Mouse (Mus musculus) intestine, postnatal 0 days (tissue): Measurements from ENCODE around the gene Krt13. TPM values are rescaled to one million over a fixed set of nuclear protein-coding genes. Genes with fewer than 3 reads are reported as not detected.

ENCODE experiments used
- ATAC-seq: fragments of 200-750 bp; cut with Nextera tagmentation; 2 replicates; pipeline ENCODE4 v1.8.0; 2017; ENCODE audit warnings: mild to moderate bottlenecking, moderate TSS enrichment, moderate library complexity
- H3K27ac ChIP-seq: fragments of 300-500 bp; sonication (generic); 2 replicates; pipeline ENCODE4 v1.5.1; 2014; ENCODE audit warnings: mild to moderate bottlenecking, low read depth, low read length, moderate library complexity
- H3K27me3 ChIP-seq: fragments of 300-500 bp; sonication (generic); replicated peaks from 2 replicates; pipeline ENCODE4 v1.6.1; 2014; ENCODE audit warnings: low read length, mixed read lengths; ENCODE audit not compliant: control insufficient read depth, insufficient read depth
- H3K36me3 ChIP-seq: fragments of 300-500 bp; sonication (generic); 2 replicates; pipeline ENCODE4 v1.6.1; 2014; ENCODE audit warnings: mild to moderate bottlenecking, moderate library complexity; ENCODE audit not compliant: control insufficient read depth, insufficient read depth
- H3K4me1 ChIP-seq: fragments of 300-500 bp; sonication (generic); replicated peaks from 2 replicates; pipeline ENCODE4 v1.6.1; 2014; ENCODE audit warnings: antibody characterized with exemption, low read length, mixed read lengths; ENCODE audit not compliant: control insufficient read depth, insufficient read depth
- H3K4me2 ChIP-seq: fragments of 300-500 bp; sonication (generic); replicated peaks from 2 replicates; pipeline ENCODE4 v1.6.1; 2014; ENCODE audit warnings: low read depth, mild to moderate bottlenecking, moderate library complexity
- H3K4me3 ChIP-seq: fragments of 300-500 bp; sonication (generic); 2 replicates; pipeline ENCODE4 v1.5.1; 2014; ENCODE audit warnings: low read depth, low read length
- H3K9ac ChIP-seq: fragments of 300-500 bp; sonication (generic); 2 replicates; pipeline ENCODE4 v1.6.1; 2014; ENCODE audit warnings: mild to moderate bottlenecking, low read depth, low read length
- H3K9me3 ChIP-seq: fragments of 300-500 bp; sonication (generic); 2 replicates; pipeline ENCODE4 v1.6.1; 2016; ENCODE audit warnings: mixed run types; ENCODE audit not compliant: control insufficient read depth
- CTCF ChIP-seq: sonication (generic); IDR thresholded peaks from 2 replicates; pipeline ENCODE4 v1.5.1; 2016; ENCODE audit warnings: low read depth, mild to moderate bottlenecking, control low read depth, antibody characterized with exemption, moderate library complexity
- WGBS: fragments of 180-500 bp; shearing (Covaris S2); extraction: QIAGEN DNeasy Blood & Tissue Kit; methylation state at CpG from one replicate; pipeline ENCODE4 v1.1.7; 2014; 5-methylcytosine and 5-hydroxymethylcytosine counted together
- polyA plus RNA-seq: library from polyadenylated mRNA; unstranded; fragments of >200 nt; fragmentation: Nextera tagmentation; extraction: Ambion mirVana; gene quantifications from 2 replicates; pipeline ENCODE4 v1.2.1, GENCODE M21; 2015

The Krt13 gene
- polyA plus RNA-seq, 1 experiment from 2014 or later: not detected

- Histone ChIP-seq H3K36me3 (no peaks in the 10 kb centered on the region), H3K27me3 (no peaks in the 10 kb centered on the region), H3K4me2 (no peak overlapping the region), H3K9ac (no peak overlapping the region), H3K4me3 (no peak overlapping the region), H3K9me3 (no peaks in the 10 kb centered on the region), H3K27ac (no peak overlapping the region), H3K4me1 (no peaks in the 10 kb centered on the region)
- no peak for ATAC-seq
- 76% methylated on average over 7 of the region's 7 CpGs for WGBS
- TF ChIP-seq CTCF: no peak
Observed at GRCm38 (mm10) chr11:100124901-100125300, 3.5 kb upstream of the Krt13 start.

DNA sequence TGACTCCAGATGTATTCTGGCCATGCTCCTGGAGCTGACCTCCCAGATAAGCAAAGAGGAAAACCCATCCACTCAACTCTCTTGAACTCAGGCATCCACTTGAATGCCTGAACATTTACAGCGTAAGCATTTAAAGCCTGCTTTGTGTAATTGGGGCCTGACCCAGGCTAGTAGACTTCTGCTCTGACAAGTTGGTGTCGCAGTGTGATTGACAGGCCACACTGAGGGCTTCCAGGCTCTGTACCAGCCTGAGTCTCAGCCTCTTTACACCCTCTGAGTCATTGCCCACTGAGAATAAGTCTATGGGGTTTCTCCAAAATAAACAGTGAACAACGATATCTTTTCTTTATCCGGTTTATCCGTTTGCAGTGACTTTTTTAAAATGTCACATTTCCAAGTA lies 1.0 kb downstream of the Krt13 start:
- Histone ChIP-seq H3K9ac (no peak overlapping the region), H3K27me3 (no peaks in the 10 kb centered on the region), H3K4me1 (no peaks in the 10 kb centered on the region), H3K27ac (no peak overlapping the region), H3K4me2 (no peak overlapping the region), H3K9me3 (no peaks in the 10 kb centered on the region), H3K4me3 (no peak overlapping the region), H3K36me3 (no peaks in the 10 kb centered on the region)
- no peak for TF ChIP-seq CTCF
- no peak for ATAC-seq
- 81% methylated on average over 5 of the region's 5 CpGs for WGBS

DNA sequence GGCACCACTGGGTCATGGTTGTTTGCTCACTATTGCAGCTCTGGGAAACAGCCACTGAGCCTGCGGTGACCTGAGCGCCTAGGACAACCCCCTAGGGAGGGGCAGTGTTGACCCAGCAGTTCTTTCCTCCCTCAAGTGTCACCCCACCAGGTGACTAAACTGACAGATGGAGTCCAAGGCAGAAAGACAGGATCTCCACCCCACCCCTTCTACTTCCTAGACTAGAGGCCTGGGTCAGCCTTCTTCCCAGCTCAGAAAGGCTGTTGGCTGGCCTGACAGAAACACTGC lies 7.7 kb downstream of the Krt13 start:
- Histone ChIP-seq H3K27me3 (no peaks in the 10 kb centered on the region), H3K4me3 (no peak overlapping the region), H3K4me2 (no peak overlapping the region), H3K36me3 (no peaks in the 10 kb centered on the region), H3K9me3 (no peaks in the 10 kb centered on the region), H3K4me1 (no peaks in the 10 kb centered on the region), H3K27ac (no peak overlapping the region), H3K9ac (no peak overlapping the region)
- no peak for TF ChIP-seq CTCF
- ATAC-seq: peak; percentile 59; the same call in 1 of the 2 replicates
- WGBS: 40% methylated on average over 2 of the region's 2 CpGs

DNA sequence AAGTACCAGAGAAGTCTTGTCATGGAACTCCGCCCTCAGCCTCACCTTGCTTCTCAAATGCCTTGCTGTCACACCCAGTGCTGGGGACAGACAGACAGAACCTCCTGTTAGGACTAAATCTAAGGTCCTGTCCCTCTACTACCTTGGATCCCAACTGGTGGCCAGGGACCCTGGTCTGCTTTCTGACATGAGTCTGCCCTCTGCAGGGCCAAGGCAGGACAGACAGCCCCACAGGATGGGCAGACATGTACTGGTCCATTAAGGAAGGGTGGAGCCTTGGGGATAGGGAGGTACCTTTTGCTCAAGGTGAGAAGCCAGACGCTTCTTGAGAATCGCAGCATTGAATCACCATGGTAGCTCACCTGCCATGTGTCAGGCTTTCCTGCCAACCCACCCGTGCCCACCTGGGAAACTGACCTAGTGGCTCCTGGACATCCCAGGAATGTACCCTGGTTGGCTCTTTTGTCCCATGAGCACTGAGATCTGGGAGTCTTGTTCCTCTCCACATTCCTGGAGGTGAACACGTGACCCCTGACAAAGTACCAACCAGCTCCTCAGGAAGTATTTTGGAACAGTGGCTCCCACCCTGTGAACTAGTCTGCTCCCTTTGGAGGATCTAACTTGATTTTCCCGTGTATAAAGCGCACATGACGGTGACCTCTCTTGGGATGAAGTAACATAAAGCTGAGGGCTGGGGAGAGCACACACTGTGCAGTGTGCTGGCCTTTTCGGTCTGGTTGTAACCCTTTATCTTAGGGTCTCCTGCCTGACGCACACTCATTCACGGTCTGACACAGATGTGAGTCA lies 8.2 kb downstream of the Krt13 start:
- no peaks in the 10 kb centered on the region for H3K27me3 ChIP-seq
- no peaks in the 10 kb centered on the region for H3K4me1 ChIP-seq
- H3K9ac ChIP-seq: no peak overlapping the region
- 63% methylated on average over 11 of the region's 11 CpGs for WGBS
- no peak overlapping the region for H3K4me2 ChIP-seq
- TF ChIP-seq CTCF: peak; percentile 46
- no peak for ATAC-seq
- H3K27ac ChIP-seq: no peak overlapping the region
- no peaks in the 10 kb centered on the region for H3K36me3 ChIP-seq
- no peak overlapping the region for H3K4me3 ChIP-seq
- H3K9me3 ChIP-seq: no peaks in the 10 kb centered on the region

DNA sequence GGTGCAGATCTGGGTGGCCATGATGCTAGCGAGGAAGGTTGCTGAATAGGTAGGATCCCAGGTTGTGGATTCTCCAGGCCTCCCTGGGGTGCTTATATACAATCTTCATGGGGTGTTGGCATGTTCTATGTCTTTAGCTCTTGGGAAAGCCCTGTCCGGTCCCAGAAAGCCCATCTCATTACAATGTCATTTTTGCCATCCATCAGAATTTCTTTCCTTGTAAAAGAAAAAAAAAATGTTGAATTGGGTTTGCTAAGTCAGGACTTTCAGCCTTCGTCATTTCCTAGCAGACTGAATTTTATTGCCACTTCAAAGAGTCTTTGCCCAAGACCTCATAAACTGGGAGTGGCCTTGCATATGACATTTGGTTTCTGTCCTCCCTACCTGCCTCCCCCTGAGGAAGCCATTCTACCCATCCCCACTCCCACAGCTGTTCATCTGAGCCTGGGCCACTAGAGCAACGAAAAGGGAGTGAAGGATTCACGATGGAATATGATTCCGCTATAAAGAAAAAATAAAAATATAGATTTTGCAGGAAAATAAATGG lies 15.7 kb downstream of the Krt13 start, which contains the start of gene Krt36:
TSS of gene Krt36 (minus strand) at position 51 of the 547 bp plus-strand sequence.
- no peaks in the 10 kb centered on the region for H3K9me3 ChIP-seq
- no peaks in the 10 kb centered on the region for H3K36me3 ChIP-seq
- no peak within 1 kb of the TSS for H3K4me2 ChIP-seq
- no peaks in the 10 kb centered on the region for H3K27me3 ChIP-seq
- no peak within 1 kb of the TSS for H3K4me3 ChIP-seq
- no peak within 1 kb of the TSS for H3K27ac ChIP-seq
- no peak for TF ChIP-seq CTCF
- ATAC-seq: no peak
- H3K9ac ChIP-seq: no peak within 1 kb of the TSS
- H3K4me1 ChIP-seq: no peaks in the 10 kb centered on the region
- WGBS: 62% methylated on average over 6 of the region's 6 CpGs

GRCm38 (mm10) chr11:100102693-100103429 lies 18.5 kb downstream of the Krt13 start:
- Histone ChIP-seq H3K4me1 (no peaks in the 10 kb centered on the region), H3K36me3 (no peaks in the 10 kb centered on the region), H3K9me3 (no peaks in the 10 kb centered on the region), H3K9ac (no peak overlapping the region), H3K27ac (no peak overlapping the region), H3K27me3 (no peaks in the 10 kb centered on the region), H3K4me3 (no peak overlapping the region), H3K4me2 (no peak overlapping the region)
- TF ChIP-seq CTCF: no peak
- 73% methylated on average over 15 of the region's 15 CpGs for WGBS
- no peak for ATAC-seq
